9 mouse cellular contexts compared by ENCODE assay signal in genomic region chr16:20732251-20732924, GRCm38 (mm10). TPM values are rescaled to one million over a fixed set of nuclear protein-coding genes. Genes with fewer than 3 reads are reported as not detected.
DNase-seq lines count a peak whose midpoint lies in the region; ATAC-seq lines count a peak whose summit lies in the region.
"Had no signal": no experiment of that assay in that cellular context is flagged by ENCODE, and none has a peak within 500 bp of the region (broad histone marks: within the 10 kb centered on the region; RNA-seq: fewer than 3 reads in every experiment).

No protein-coding gene starts in this region.

- H3K36me3 ChIP-seq in forebrain, embryonic 12.5 days (replicated peaks) = no peaks in the 10 kb centered on the region
- no peaks in the 10 kb centered on the region for H3K36me3 ChIP-seq in liver, embryonic 15.5 days (replicated peaks)

- peak overlapping the region; percentile 88 for H3K9ac ChIP-seq in forebrain, embryonic 12.5 days
- peak overlapping the region; percentile 25; the same call in 1 of the 2 replicates for H3K9ac ChIP-seq in liver, embryonic 15.5 days

- peak overlapping the region; percentile 71 for H3K4me3 ChIP-seq in forebrain, embryonic 12.5 days (replicated peaks)
- H3K4me3 ChIP-seq in liver, embryonic 15.5 days (replicated peaks) = peak overlapping the region; percentile 52

- WGBS in forebrain, embryonic 12.5 days = 1% methylated on average over 26 of the region's 30 CpGs
- WGBS in liver, embryonic 15.5 days (ENCODE audit: insufficient replicate concordance) = 2% methylated on average over 30 of the region's 30 CpGs

- H3K4me2 ChIP-seq in forebrain, embryonic 12.5 days = peak overlapping the region; percentile 97
- peak overlapping the region; percentile 73 for H3K4me2 ChIP-seq in liver, embryonic 15.5 days

- peaks cover 24% of the 10 kb centered on the region for H3K4me1 ChIP-seq in forebrain, embryonic 12.5 days
- peaks cover 16% of the 10 kb centered on the region for H3K4me1 ChIP-seq in liver, embryonic 15.5 days (replicated peaks)

- ATAC-seq in forebrain, embryonic 12.5 days (ENCODE audit: low FRiP score) = peak; percentile 64
- ATAC-seq in liver, embryonic 15.5 days (ENCODE audit: insufficient read depth) = no peak
- ATAC-seq in megakaryocyte-erythroid progenitor cell, adult 5-6 weeks (replicated peaks; ENCODE audit: low FRiP score, low TSS enrichment, poor library complexity, severe bottlenecking) = no peak

- peak overlapping the region; percentile 59 for H3K27ac ChIP-seq in forebrain, embryonic 12.5 days
- H3K27ac ChIP-seq in liver, embryonic 15.5 days (replicated peaks) = no peak overlapping the region

- no peaks in the 10 kb centered on the region for H3K9me3 ChIP-seq in forebrain, embryonic 12.5 days
- H3K9me3 ChIP-seq in liver, embryonic 15.5 days (replicated peaks) = no peaks in the 10 kb centered on the region

- DNase-seq in layer of hippocampus, postnatal 10 days (ENCODE audit: low spot score in 2 of 2) = peak; percentile 50 to 65
- no peak for DNase-seq in layer of hippocampus, adult 11-12 months (ENCODE audit: low spot score)
- DNase-seq in cerebellum, postnatal 10 days = peak; percentile 83 to 86
- no peak for DNase-seq in urinary bladder, postnatal 36 days (ENCODE audit: low spot score in 2 of 2)
- no peak for DNase-seq in layer of hippocampus, postnatal 25 days (ENCODE audit: extremely low spot score in 1 of 2, low spot score in 1 of 2)

- peaks cover 56% of the 10 kb centered on the region for H3K27me3 ChIP-seq in forebrain, embryonic 12.5 days
- H3K27me3 ChIP-seq in liver, embryonic 15.5 days = peaks cover 89% of the 10 kb centered on the region

RNA-seq across cellular contexts. Expression of gene Chrd, which starts 0.5 kb away (rescaled TPM):
- total RNA-seq in layer of hippocampus, postnatal 10 days (2021) = 10 to 100 TPM; 25.1 TPM
- 2.1 and 2.9 TPM in 2 replicates for polyA plus RNA-seq in forebrain, embryonic 12.5 days (2016; fragmentation: Nextera tagmentation; extraction: Ambion mirVana)
- polyA plus RNA-seq in liver, embryonic 15.5 days (2015; fragmentation: Nextera tagmentation; extraction: Ambion mirVana) = 0.37 and 0.47 TPM in 2 replicates
- not detected in 2 replicates for total RNA-seq in megakaryocyte-erythroid progenitor cell, adult 5-6 weeks (2014; fragmentation: Nextera tagmentation)
- total RNA-seq in megakaryocyte-erythroid progenitor cell, adult 5-6 weeks (2017) = not detected in 2 replicates
- total RNA-seq in layer of hippocampus, postnatal 25 days (2021) = 10 to 100 TPM; 62.2 to 79.5 TPM
- total RNA-seq: neutrophil, adult 5-6 weeks had no signal

RNA-seq across cellular contexts. Expression of gene Thpo, which starts 1.9 kb away (rescaled TPM):
- total RNA-seq in layer of hippocampus, postnatal 10 days (2021) = 1 to 10 TPM; 3.7 to 4.3 TPM
- 0.36 and 0.79 TPM in 2 replicates for polyA plus RNA-seq in forebrain, embryonic 12.5 days (2016; fragmentation: Nextera tagmentation; extraction: Ambion mirVana)
- 5.0 and 5.6 TPM in 2 replicates for polyA plus RNA-seq in liver, embryonic 15.5 days (2015; fragmentation: Nextera tagmentation; extraction: Ambion mirVana)
- total RNA-seq in megakaryocyte-erythroid progenitor cell, adult 5-6 weeks (2014; fragmentation: Nextera tagmentation) = not detected in 2 replicates
- not detected in 2 replicates for total RNA-seq in megakaryocyte-erythroid progenitor cell, adult 5-6 weeks (2017)
- total RNA-seq in layer of hippocampus, postnatal 25 days (2021) = 10 to 100 TPM in 1 of 2 experiments, 1 to 10 TPM in 1; 9.0 to 14.2 TPM
- total RNA-seq: neutrophil, adult 5-6 weeks had no signal

RNA-seq across cellular contexts. Expression of gene Clcn2, which starts 14.8 kb away (rescaled TPM):
- total RNA-seq in layer of hippocampus, postnatal 10 days (2021) = 10 to 100 TPM; 41.4 to 50.7 TPM
- 18.8 and 23.5 TPM in 2 replicates for polyA plus RNA-seq in forebrain, embryonic 12.5 days (2016; fragmentation: Nextera tagmentation; extraction: Ambion mirVana)
- polyA plus RNA-seq in liver, embryonic 15.5 days (2015; fragmentation: Nextera tagmentation; extraction: Ambion mirVana) = 9.5 and 13.7 TPM in 2 replicates
- 16.7 and 29.1 TPM in 2 replicates for total RNA-seq in megakaryocyte-erythroid progenitor cell, adult 5-6 weeks (2014; fragmentation: Nextera tagmentation)
- total RNA-seq in megakaryocyte-erythroid progenitor cell, adult 5-6 weeks (2017) = 4.9 and 8.0 TPM in 2 replicates
- 10 to 100 TPM; 63.8 to 76.4 TPM for total RNA-seq in layer of hippocampus, postnatal 25 days (2021)

RNA-seq across cellular contexts. Expression of gene Polr2h, which starts 14.9 kb away (rescaled TPM):
- 10 to 100 TPM; 23.2 to 27.7 TPM for total RNA-seq in layer of hippocampus, postnatal 10 days (2021)
- 85.7 and 94.0 TPM in 2 replicates for polyA plus RNA-seq in forebrain, embryonic 12.5 days (2016; fragmentation: Nextera tagmentation; extraction: Ambion mirVana)
- 36.4 and 39.3 TPM in 2 replicates for polyA plus RNA-seq in liver, embryonic 15.5 days (2015; fragmentation: Nextera tagmentation; extraction: Ambion mirVana)
- 81.4 and 97.1 TPM in 2 replicates for total RNA-seq in megakaryocyte-erythroid progenitor cell, adult 5-6 weeks (2014; fragmentation: Nextera tagmentation)
- 103 and 142 TPM in 2 replicates for total RNA-seq in megakaryocyte-erythroid progenitor cell, adult 5-6 weeks (2017)
- total RNA-seq in layer of hippocampus, postnatal 25 days (2021) = 10 to 100 TPM; 24.8 to 26.2 TPM

RNA-seq across cellular contexts. Expression of gene Fam131a, which starts 39.3 kb away (rescaled TPM):
- total RNA-seq in layer of hippocampus, postnatal 10 days (2021) = 100 to 1,000 TPM; 298 to 325 TPM
- 21.9 and 25.6 TPM in 2 replicates for polyA plus RNA-seq in forebrain, embryonic 12.5 days (2016; fragmentation: Nextera tagmentation; extraction: Ambion mirVana)
- 1.3 and 1.8 TPM in 2 replicates for polyA plus RNA-seq in liver, embryonic 15.5 days (2015; fragmentation: Nextera tagmentation; extraction: Ambion mirVana)
- total RNA-seq in megakaryocyte-erythroid progenitor cell, adult 5-6 weeks (2014; fragmentation: Nextera tagmentation) = not detected in 2 replicates
- total RNA-seq in megakaryocyte-erythroid progenitor cell, adult 5-6 weeks (2017) = 0.85 TPM in 1 of 2 replicates, not detected in the other
- total RNA-seq in layer of hippocampus, postnatal 25 days (2021) = 100 to 1,000 TPM; 489 to 490 TPM
- total RNA-seq: neutrophil, adult 5-6 weeks had no signal

Comparison
In these comparisons a context has a peak if more than half of its experiments do, and no peak if none do; other contexts are left out.
1. DNase-seq: peak in layer of hippocampus, postnatal 10 days (2 of 2) and cerebellum, postnatal 10 days (2 of 2); none in layer of hippocampus, adult 11-12 months (single experiment), urinary bladder, postnatal 36 days (0 of 2) and layer of hippocampus, postnatal 25 days (0 of 2).
2. RNA of gene Chrd, which starts 0.5 kb away (total RNA-seq): 62.2 to 79.5 TPM in layer of hippocampus, postnatal 25 days and 25.1 TPM in layer of hippocampus, postnatal 10 days; not detected in megakaryocyte-erythroid progenitor cell, adult 5-6 weeks; every median in the first group is over 10 times any median in the second.
3. RNA of gene Thpo, which starts 1.9 kb away (total RNA-seq): 9.0 to 14.2 TPM in layer of hippocampus, postnatal 25 days and 3.7 to 4.3 TPM in layer of hippocampus, postnatal 10 days; not detected in megakaryocyte-erythroid progenitor cell, adult 5-6 weeks; every median in the first group is over 4 times any median in the second.